Mouse (Mus musculus) midbrain, embryonic 14.5 days (tissue): Measurements from ENCODE around the gene Tsc22d3. TPM values are rescaled to one million over a fixed set of nuclear protein-coding genes. Genes with fewer than 3 reads are reported as not detected.
A peak's percentile ranks its signal among the peaks of the same experiment; 100 is the strongest.

Source experiments
- ATAC-seq: fragments of 200-750 bp; cut with Nextera tagmentation; 2 replicates; pipeline ENCODE4 v1.8.0; 2017; ENCODE audit warnings: moderate number of reproducible peaks, moderate library complexity; ENCODE audit not compliant: low FRiP score, low TSS enrichment
- DNase-seq: peaks from one replicate; pipeline ENCODE4 v3.0.0-alpha.2; 2015
- H3K27ac ChIP-seq: fragments of 300-500 bp; sonication (generic); replicated peaks from 2 replicates; pipeline ENCODE4 v1.5.1; 2014; ENCODE audit warnings: mild to moderate bottlenecking, low read depth, low read length, moderate library complexity
- H3K27me3 ChIP-seq: fragments of 300-500 bp; sonication (generic); 2 replicates; pipeline ENCODE4 v1.6.1; 2014; ENCODE audit warnings: low read length, control low read depth, mixed read lengths; ENCODE audit not compliant: control insufficient read depth, insufficient read depth
- H3K36me3 ChIP-seq: fragments of 300-500 bp; sonication (generic); 2 replicates; pipeline ENCODE4 v1.6.1; 2014; ENCODE audit warnings: low read length, control low read depth; ENCODE audit not compliant: control insufficient read depth, insufficient read depth
- H3K4me1 ChIP-seq: fragments of 300-500 bp; sonication (generic); 2 replicates; pipeline ENCODE4 v1.6.1; 2014; ENCODE audit warnings: mild to moderate bottlenecking, antibody characterized with exemption, low read length, control low read depth; ENCODE audit not compliant: control insufficient read depth, insufficient read depth
- H3K4me2 ChIP-seq: fragments of 300-500 bp; sonication (generic); 2 replicates; pipeline ENCODE4 v1.6.1; 2014; ENCODE audit warnings: mild to moderate bottlenecking, low read length, moderate library complexity
- H3K4me3 ChIP-seq: fragments of 300-500 bp; sonication (generic); replicated peaks from 2 replicates; pipeline ENCODE4 v1.5.1; 2014; ENCODE audit warnings: low read depth, low read length
- H3K9ac ChIP-seq: fragments of 300-500 bp; sonication (generic); replicated peaks from 2 replicates; pipeline ENCODE4 v1.6.1; 2014; ENCODE audit warnings: mild to moderate bottlenecking, low read length, moderate library complexity
- H3K9me3 ChIP-seq: fragments of 300-500 bp; sonication (generic); 2 replicates; pipeline ENCODE4 v1.6.1; 2016; ENCODE audit warnings: low read length, control low read depth, mixed read lengths; ENCODE audit not compliant: control insufficient read depth
- WGBS: fragments of 180-500 bp; shearing (Covaris S2); extraction: QIAGEN DNeasy Blood & Tissue Kit; methylation state at CpG from one replicate; pipeline ENCODE4 v1.1.7; 2014; 5-methylcytosine and 5-hydroxymethylcytosine counted together
- polyA plus RNA-seq: library from polyadenylated mRNA; unstranded; fragments of >200 nt; fragmentation: Nextera tagmentation; extraction: Ambion mirVana; gene quantifications from 2 replicates; pipeline ENCODE4 v1.2.1, GENCODE M21; 2014

The Tsc22d3 gene
- polyA plus RNA-seq, result 106 and 127 TPM in 2 replicates

DNA sequence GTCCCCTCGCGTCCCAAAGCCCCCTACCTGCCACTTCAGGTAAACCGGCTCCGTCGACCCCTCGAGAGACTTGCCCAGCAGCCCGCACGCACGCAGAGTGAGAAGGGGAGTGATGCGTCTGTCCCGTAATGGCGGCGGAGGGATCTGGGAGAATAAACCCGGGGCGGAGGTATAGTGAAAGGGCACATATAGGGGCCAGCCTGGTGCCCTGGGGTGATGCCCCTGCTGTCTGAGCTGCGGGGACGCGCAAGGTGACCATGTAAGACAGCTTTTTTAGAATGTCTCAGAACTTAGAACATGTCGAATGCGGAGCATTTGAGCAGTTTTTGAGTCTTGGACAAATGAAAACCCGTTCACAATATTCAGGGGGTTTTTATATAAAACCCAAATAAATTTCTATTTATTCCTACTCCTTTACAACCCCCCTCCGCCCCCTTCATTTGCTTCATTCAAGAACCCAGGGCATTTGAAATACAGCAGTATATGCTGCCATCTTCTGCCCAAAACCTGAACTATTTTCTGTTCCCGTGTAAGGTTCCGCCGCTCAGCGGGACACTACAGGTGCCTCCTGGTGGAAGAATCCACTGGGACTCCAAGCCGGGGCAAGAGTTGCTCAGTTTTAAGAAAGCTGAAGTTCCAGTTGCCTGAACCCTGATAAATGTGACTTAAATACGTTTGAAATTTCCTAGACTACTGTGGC, at the start of gene Tsc22d3:
Tsc22d3 (minus strand) TSS at position 250 of the 700 bp plus-strand sequence.
- WGBS, result 32% methylated on average over 28 of the region's 28 CpGs
- peak; percentile 55 for ATAC-seq

DNA sequence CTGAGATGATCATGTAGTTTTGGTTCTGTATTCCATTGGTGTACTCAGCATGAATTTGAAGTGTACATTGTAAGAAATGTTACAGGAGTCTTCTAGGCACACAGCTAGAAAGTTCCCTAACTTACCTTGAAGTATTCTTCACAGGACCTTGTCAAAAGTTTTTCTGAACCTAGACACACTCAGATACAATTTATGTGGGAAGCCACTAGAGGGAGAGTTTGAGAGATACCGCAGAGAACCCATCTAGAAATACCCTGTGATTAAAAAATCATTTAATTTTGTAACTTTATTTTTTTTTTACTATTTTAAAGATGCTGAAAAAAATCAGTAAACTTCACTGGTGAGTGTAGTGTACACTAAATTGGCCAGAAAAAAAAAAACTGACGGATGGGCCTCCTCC, 39.1 kb upstream of the Tsc22d3 start:
- Histone ChIP-seq H3K27ac (no peak overlapping the region), H3K4me3 (no peak overlapping the region), H3K27me3 (peaks cover 5% of the 10 kb centered on the region; the same call in 1 of the 2 replicates), H3K9me3 (no peaks in the 10 kb centered on the region), H3K4me2 (no peak overlapping the region), H3K9ac (no peak overlapping the region), H3K36me3 (no peaks in the 10 kb centered on the region), H3K4me1 (no peaks in the 10 kb centered on the region)
- WGBS, result 67% methylated on average over 2 of the region's 2 CpGs
- no peak for ATAC-seq
- DNase-seq, result no peak

More for the DNA sequence above, at the start of gene Tsc22d3:
- Histone ChIP-seq H3K9me3 (no peaks in the 10 kb centered on the region), H3K4me2 (peak within 1 kb of the TSS; percentile 73), H3K9ac (no peak within 1 kb of the TSS), H3K4me1 (no peaks in the 10 kb centered on the region), H3K4me3 (peak within 1 kb of the TSS; percentile 48), H3K27me3 (peaks cover 29% of the 10 kb centered on the region), H3K36me3 (no peaks in the 10 kb centered on the region), H3K27ac (no peak within 1 kb of the TSS)
- DNase-seq, result peak; percentile 77

DNA sequence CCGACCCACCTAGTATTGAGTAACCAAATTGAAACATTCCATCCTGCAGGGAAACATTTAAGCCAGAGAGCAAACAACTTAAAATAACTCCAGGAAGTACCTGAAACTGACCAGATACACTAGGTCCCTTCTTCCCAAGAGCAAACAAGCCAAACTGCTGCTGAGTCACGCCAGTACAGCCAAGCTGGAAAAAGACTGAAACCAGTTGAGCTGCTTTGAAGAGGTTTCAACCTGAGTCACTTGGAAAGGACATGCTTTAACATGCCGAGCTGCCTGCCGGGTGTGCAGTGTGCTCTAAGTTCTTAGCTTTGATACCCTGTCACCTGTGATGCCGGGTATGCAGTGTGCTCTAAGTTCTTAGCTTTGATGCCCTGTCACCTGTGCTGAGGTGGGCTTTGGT, 37.6 kb upstream of the Tsc22d3 start:
- Histone ChIP-seq H3K36me3 (no peaks in the 10 kb centered on the region), H3K27me3 (peaks cover 5% of the 10 kb centered on the region; the same call in 1 of the 2 replicates), H3K4me2 (no peak overlapping the region), H3K27ac (no peak overlapping the region), H3K9me3 (no peaks in the 10 kb centered on the region), H3K9ac (no peak overlapping the region), H3K4me3 (no peak overlapping the region), H3K4me1 (no peaks in the 10 kb centered on the region)
- WGBS, result 86% methylated on average over 5 of the region's 5 CpGs
- ATAC-seq (no peak), DNase-seq (no peak)

DNA sequence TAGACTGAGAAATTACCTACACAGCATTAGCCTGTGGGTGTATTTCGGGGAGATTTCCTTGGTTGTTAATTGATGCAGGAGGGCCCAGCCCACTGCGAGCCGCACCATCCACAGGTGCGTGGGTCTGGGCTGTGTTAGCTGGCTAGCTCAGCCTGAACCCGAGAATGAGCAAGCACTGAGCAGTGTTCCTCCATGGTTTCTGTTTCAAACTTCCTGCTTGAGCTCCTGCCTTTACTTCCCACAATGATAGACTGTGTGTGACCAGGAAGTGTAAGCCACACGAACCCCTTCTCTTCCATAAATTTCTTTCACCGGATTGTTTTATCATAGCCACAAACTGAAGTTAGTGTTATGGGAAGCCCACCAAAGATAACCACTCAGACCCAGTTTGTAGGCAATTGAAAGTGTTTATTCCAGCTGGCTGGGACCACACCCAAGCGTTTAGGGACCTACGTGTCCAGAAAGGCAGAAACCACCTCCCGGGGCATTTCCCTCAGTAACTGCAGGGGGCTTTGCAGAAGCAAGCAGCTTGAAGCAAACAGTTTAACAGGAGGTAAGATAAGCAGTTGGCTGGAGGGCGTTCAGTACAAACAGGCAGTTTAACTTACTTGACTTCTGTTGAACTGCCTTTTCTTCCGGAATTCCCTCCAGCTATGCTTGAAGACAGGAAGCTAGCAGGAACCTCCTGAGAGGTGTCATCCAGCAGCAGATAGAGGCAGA, 24.6 kb upstream of the Tsc22d3 start:
- Histone ChIP-seq H3K4me3 (no peak overlapping the region), H3K9ac (no peak overlapping the region), H3K4me1 (no peaks in the 10 kb centered on the region), H3K4me2 (no peak overlapping the region), H3K9me3 (no peaks in the 10 kb centered on the region), H3K36me3 (no peaks in the 10 kb centered on the region), H3K27me3 (peaks cover 3% of the 10 kb centered on the region; the same call in 1 of the 2 replicates), H3K27ac (no peak overlapping the region)
- ATAC-seq, result no peak
- no peak for DNase-seq
- 68% methylated on average over 12 of the region's 12 CpGs for WGBS

DNA sequence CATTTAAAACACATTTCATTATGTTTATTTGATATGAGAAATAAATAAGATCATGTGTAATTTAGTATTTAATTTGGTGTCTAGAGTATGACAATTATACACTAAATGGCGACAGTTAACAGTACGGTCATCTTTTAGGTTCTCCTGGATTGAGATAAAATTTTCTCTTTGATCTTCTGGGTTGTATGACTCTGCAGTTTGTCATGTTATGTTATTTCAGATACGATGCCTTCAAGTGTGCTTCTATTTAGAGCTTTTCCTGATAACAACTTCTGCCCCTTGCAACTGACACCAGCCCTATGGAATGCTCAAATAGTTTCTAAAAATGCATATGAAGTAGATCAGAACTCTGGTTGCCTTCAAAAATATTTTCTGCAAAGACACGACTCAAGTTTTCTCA, 9.5 kb upstream of the Tsc22d3 start:
- H3K9me3 ChIP-seq, result no peaks in the 10 kb centered on the region
- ATAC-seq (no peak), DNase-seq (no peak)
- no peaks in the 10 kb centered on the region for H3K36me3 ChIP-seq
- H3K27me3 ChIP-seq, result peaks cover 3% of the 10 kb centered on the region; the same call in 1 of the 2 replicates
- H3K9ac ChIP-seq, result no peak overlapping the region
- no peak overlapping the region for H3K27ac ChIP-seq
- H3K4me2 ChIP-seq, result no peak overlapping the region
- no peaks in the 10 kb centered on the region for H3K4me1 ChIP-seq
- no peak overlapping the region for H3K4me3 ChIP-seq
- 85% methylated on average over 4 of the region's 4 CpGs for WGBS

DNA sequence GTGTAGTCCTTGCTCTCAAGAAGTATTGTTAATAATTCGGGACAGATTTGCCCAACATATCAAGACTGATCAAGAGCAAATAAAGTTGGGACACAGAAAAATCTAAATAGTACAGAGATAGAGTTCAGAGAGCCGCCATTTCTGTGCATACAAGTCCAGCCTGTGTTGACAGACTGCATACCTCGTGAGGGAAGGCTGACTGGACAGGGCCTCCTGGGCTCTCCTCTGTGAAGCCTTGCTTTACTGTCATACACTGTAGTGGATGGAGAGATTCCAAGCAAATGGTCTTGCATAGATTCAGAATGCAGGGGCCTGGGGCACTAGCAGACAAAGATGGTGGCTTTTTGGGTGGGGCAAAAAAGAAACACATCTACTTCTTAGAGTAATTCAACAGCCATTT, 1.4 kb upstream of the Tsc22d3 start:
- H3K4me3 ChIP-seq, result no peak overlapping the region
- 73% methylated on average over 3 of the region's 3 CpGs for WGBS
- no peaks in the 10 kb centered on the region for H3K36me3 ChIP-seq
- H3K9me3 ChIP-seq, result no peaks in the 10 kb centered on the region
- no peak overlapping the region for H3K27ac ChIP-seq
- H3K9ac ChIP-seq, result no peak overlapping the region
- H3K4me1 ChIP-seq, result no peaks in the 10 kb centered on the region
- H3K4me2 ChIP-seq, result no peak overlapping the region
- DNase-seq (no peak), ATAC-seq (no peak)
- H3K27me3 ChIP-seq, result peaks cover 29% of the 10 kb centered on the region

DNA sequence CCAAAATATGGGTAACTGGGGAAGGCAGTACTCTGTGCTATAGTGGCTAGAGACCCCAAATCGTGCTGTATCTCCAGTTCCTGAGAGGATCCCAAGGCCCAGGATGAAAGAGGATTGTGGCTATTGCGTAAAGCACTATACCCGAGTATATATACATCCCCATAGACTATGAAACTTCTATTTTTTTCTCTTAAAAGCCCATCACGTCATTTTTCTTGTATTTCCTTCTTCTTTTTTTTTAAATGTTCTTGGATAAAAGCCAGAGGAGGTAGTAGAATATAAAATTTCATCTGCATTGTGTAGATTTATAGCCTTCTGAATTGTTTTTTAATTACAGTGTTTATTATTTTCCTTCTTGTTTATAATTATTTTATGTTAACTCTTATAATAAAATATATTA, 852 bp upstream of the Tsc22d3 start:
- Histone ChIP-seq H3K27me3 (peaks cover 29% of the 10 kb centered on the region), H3K4me3 (no peak overlapping the region), H3K27ac (no peak overlapping the region), H3K4me2 (no peak overlapping the region), H3K4me1 (no peaks in the 10 kb centered on the region), H3K9me3 (no peaks in the 10 kb centered on the region), H3K9ac (no peak overlapping the region), H3K36me3 (no peaks in the 10 kb centered on the region)
- ATAC-seq (no peak), DNase-seq (no peak)
- WGBS, result 70% methylated on average over 4 of the region's 4 CpGs

DNA sequence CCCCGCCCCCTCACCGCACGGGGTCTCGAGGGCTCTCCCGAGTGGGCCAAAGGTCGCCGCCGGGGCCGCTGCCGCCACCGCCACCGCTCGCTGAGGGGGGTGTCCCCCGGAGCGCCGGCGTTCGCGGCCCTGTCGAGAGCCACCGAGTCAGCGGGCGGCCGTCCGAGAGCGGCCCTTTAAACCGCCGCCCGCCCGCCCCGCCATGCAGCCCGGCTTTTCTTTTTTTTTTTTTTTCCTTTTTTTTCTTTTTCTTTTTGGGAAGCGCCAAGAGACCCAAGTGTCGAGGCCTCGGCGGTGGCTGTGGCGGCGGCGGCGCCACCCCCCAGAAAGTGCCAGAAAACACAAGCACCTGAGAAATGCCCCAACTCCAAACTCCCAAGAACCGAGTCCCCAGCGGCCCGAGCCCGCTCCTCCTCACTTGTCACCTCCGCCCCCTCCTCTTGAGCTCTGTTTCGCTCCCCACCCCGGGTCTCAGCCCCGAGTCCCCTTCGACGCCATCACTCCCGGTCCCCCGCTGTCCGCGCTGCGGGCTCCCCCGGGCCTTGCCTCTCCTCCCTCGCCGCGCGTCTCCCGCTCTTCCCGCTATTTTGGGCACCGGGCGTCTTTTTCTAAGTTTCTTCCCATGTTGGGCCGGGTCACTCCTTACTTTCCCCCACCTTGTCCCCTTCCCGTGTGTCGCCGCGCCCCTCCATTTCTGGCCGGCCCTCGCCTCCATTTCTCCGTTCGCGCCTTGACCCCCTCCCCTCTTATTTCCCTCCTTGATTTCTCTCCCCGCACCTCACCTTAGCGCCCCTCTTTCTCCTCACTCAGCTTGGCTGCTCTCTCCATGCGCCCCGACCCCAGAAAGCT, 674 bp downstream of the Tsc22d3 start:
- Histone ChIP-seq H3K27me3 (peaks cover 29% of the 10 kb centered on the region), H3K4me2 (peak overlapping the region; percentile 73), H3K4me1 (no peaks in the 10 kb centered on the region), H3K4me3 (peak overlapping the region; percentile 48), H3K9me3 (no peaks in the 10 kb centered on the region), H3K27ac (no peak overlapping the region), H3K9ac (no peak overlapping the region), H3K36me3 (no peaks in the 10 kb centered on the region)
- no peak; the same call in 1 of the 2 replicates for ATAC-seq
- WGBS, result 21% methylated on average over 72 of the region's 78 CpGs
- DNase-seq, result peak; percentile 13
